Mouse (Mus musculus): ENCODE data around the gene Nfib. TPM values are rescaled to one million over a fixed set of nuclear protein-coding genes. Genes with fewer than 3 reads are reported as not detected.

Nfib gene
- polyA plus RNA-seq, 2 experiments, result 1.7 to 2.6 TPM

GRCm38 (mm10) chr4:82641066-82641680, 64.4 kb downstream of the Nfib start:
- Histone ChIP-seq H3K4me2 (ENCODE audit: low read depth) (no peak overlapping the region), H3K9me3 (ENCODE audit: control insufficient read depth, low read length) (no peaks in the 10 kb centered on the region), H3K27ac (no peak overlapping the region), H3K27me3 (ENCODE audit: control insufficient read depth, insufficient read depth, low read length) (no peaks in the 10 kb centered on the region), H3K36me3 (replicated peaks; ENCODE audit: control insufficient read depth, insufficient read depth, low read depth) (no peaks in the 10 kb centered on the region), H3K4me1 (replicated peaks; ENCODE audit: control insufficient read depth in 2 of 2, insufficient read depth in 2 of 2, low read length in 1 of 2) (no peaks in the 10 kb centered on the region), H3K9ac (replicated peaks) (no peak overlapping the region), H3K4me3 (ENCODE audit: insufficient read depth in 1 of 2, low read depth in 2 of 2, low read length in 2 of 2) (no peak overlapping the region)
- WGBS (ENCODE audit: insufficient replicate concordance), result 65% methylated on average over 5 of the region's 5 CpGs
- ATAC-seq (ENCODE audit: insufficient read depth) (no peak), DNase-seq (ENCODE audit: low read depth in 3 of 3, low spot score in 3 of 3) (no peak)
- TF ChIP-seq EP300 (IDR thresholded peaks at IDR 0.05; ENCODE audit: low read depth) (no peak), CTCF (IDR thresholded peaks at IDR 0.05; ENCODE audit: low read depth) (no peak)

DNA sequence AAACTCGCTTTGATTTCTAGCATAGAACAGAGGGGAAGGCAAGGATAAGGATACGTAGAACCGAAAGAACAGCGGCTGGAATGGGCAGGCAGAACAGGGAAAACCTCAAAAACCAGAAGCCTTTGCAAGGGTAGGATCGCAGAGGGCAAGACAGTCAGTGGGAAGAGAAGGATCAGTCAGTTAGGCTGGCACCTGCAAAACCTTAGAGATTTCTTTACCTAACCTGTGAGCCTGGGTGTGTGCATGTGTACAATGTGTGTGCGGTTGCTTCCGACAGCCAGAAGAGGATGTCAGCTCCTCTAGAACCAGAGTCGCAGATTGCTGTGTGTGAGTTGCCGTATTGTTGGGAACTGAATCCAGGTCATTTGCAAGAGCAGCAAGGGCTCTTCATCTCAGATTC, 67.3 kb downstream of the Nfib start:
- H3K4me3 ChIP-seq (ENCODE audit: insufficient read depth in 1 of 2, low read depth in 2 of 2, low read length in 2 of 2), result no peak overlapping the region
- no peaks in the 10 kb centered on the region for H3K4me1 ChIP-seq (replicated peaks; ENCODE audit: control insufficient read depth in 2 of 2, insufficient read depth in 2 of 2, low read length in 1 of 2)
- no peaks in the 10 kb centered on the region for H3K27me3 ChIP-seq (ENCODE audit: control insufficient read depth, insufficient read depth, low read length)
- H3K4me2 ChIP-seq (ENCODE audit: low read depth), result no peak overlapping the region
- no peaks in the 10 kb centered on the region for H3K9me3 ChIP-seq (ENCODE audit: control insufficient read depth, low read length)
- 79% methylated on average over 9 of the region's 9 CpGs for WGBS (ENCODE audit: insufficient replicate concordance)
- no peaks in the 10 kb centered on the region for H3K36me3 ChIP-seq (replicated peaks; ENCODE audit: control insufficient read depth, insufficient read depth, low read depth)
- no peak overlapping the region for H3K27ac ChIP-seq
- no peak overlapping the region for H3K9ac ChIP-seq (replicated peaks)
- DNase-seq (ENCODE audit: low read depth in 3 of 3, low spot score in 3 of 3), result no peak
- no peak for TF ChIP-seq EP300 (IDR thresholded peaks at IDR 0.05; ENCODE audit: low read depth)
- no peak for TF ChIP-seq CTCF (IDR thresholded peaks at IDR 0.05; ENCODE audit: low read depth)
- no peak for ATAC-seq (ENCODE audit: insufficient read depth)

- Histone ChIP-seq H3K27me3 (ENCODE audit: control insufficient read depth, insufficient read depth, low read length) (no peaks in the 10 kb centered on the region), H3K4me3 (ENCODE audit: insufficient read depth in 1 of 2, low read depth in 2 of 2, low read length in 2 of 2) (no peak overlapping the region), H3K4me1 (replicated peaks; ENCODE audit: control insufficient read depth in 2 of 2, insufficient read depth in 2 of 2, low read length in 1 of 2) (no peaks in the 10 kb centered on the region), H3K36me3 (replicated peaks; ENCODE audit: control insufficient read depth, insufficient read depth, low read depth) (no peaks in the 10 kb centered on the region), H3K4me2 (ENCODE audit: low read depth) (no peak overlapping the region), H3K9ac (replicated peaks) (no peak overlapping the region), H3K27ac (no peak overlapping the region), H3K9me3 (ENCODE audit: control insufficient read depth, low read length) (no peaks in the 10 kb centered on the region)
- WGBS (ENCODE audit: insufficient replicate concordance), result 75% methylated on average over 4 of the region's 4 CpGs
- DNase-seq (ENCODE audit: low read depth in 3 of 3, low spot score in 3 of 3) (no peak), ATAC-seq (ENCODE audit: insufficient read depth) (no peak)
- TF ChIP-seq EP300 (IDR thresholded peaks at IDR 0.05; ENCODE audit: low read depth) (no peak), CTCF (IDR thresholded peaks at IDR 0.05; ENCODE audit: low read depth) (no peak)
These were observed 67.9 kb downstream of the Nfib start for GRCm38 (mm10) chr4:82637633-82638032.

GRCm38 (mm10) chr4:82636658-82637057, 68.9 kb downstream of the Nfib start:
- no peak overlapping the region for H3K4me3 ChIP-seq (ENCODE audit: insufficient read depth in 1 of 2, low read depth in 2 of 2, low read length in 2 of 2)
- no peak for TF ChIP-seq EP300 (IDR thresholded peaks at IDR 0.05; ENCODE audit: low read depth)
- TF ChIP-seq CTCF (IDR thresholded peaks at IDR 0.05; ENCODE audit: low read depth), result no peak
- H3K4me2 ChIP-seq (ENCODE audit: low read depth), result no peak overlapping the region
- no peaks in the 10 kb centered on the region for H3K27me3 ChIP-seq (ENCODE audit: control insufficient read depth, insufficient read depth, low read length)
- H3K27ac ChIP-seq, result no peak overlapping the region
- H3K9ac ChIP-seq (replicated peaks), result no peak overlapping the region
- 59% methylated on average over 5 of the region's 5 CpGs for WGBS (ENCODE audit: insufficient replicate concordance)
- no peaks in the 10 kb centered on the region for H3K36me3 ChIP-seq (replicated peaks; ENCODE audit: control insufficient read depth, insufficient read depth, low read depth)
- ATAC-seq (ENCODE audit: insufficient read depth) (no peak), DNase-seq (ENCODE audit: low read depth in 3 of 3, low spot score in 3 of 3) (no peak)
- H3K9me3 ChIP-seq (ENCODE audit: control insufficient read depth, low read length), result no peaks in the 10 kb centered on the region
- H3K4me1 ChIP-seq (replicated peaks; ENCODE audit: control insufficient read depth in 2 of 2, insufficient read depth in 2 of 2, low read length in 1 of 2), result no peaks in the 10 kb centered on the region

GRCm38 (mm10) chr4:82635881-82636280, 69.7 kb downstream of the Nfib start:
- no peak overlapping the region for H3K27ac ChIP-seq
- no peaks in the 10 kb centered on the region for H3K4me1 ChIP-seq (replicated peaks; ENCODE audit: control insufficient read depth in 2 of 2, insufficient read depth in 2 of 2, low read length in 1 of 2)
- H3K4me3 ChIP-seq (ENCODE audit: insufficient read depth in 1 of 2, low read depth in 2 of 2, low read length in 2 of 2), result no peak overlapping the region
- DNase-seq (ENCODE audit: low read depth in 3 of 3, low spot score in 3 of 3) (no peak), ATAC-seq (ENCODE audit: insufficient read depth) (no peak)
- no peak overlapping the region for H3K4me2 ChIP-seq (ENCODE audit: low read depth)
- H3K9ac ChIP-seq (replicated peaks), result no peak overlapping the region
- 30% methylated on average over 5 of the region's 5 CpGs for WGBS (ENCODE audit: insufficient replicate concordance)
- no peaks in the 10 kb centered on the region for H3K27me3 ChIP-seq (ENCODE audit: control insufficient read depth, insufficient read depth, low read length)
- no peaks in the 10 kb centered on the region for H3K9me3 ChIP-seq (ENCODE audit: control insufficient read depth, low read length)
- TF ChIP-seq EP300 (IDR thresholded peaks at IDR 0.05; ENCODE audit: low read depth) (no peak), CTCF (IDR thresholded peaks at IDR 0.05; ENCODE audit: low read depth) (no peak)
- H3K36me3 ChIP-seq (replicated peaks; ENCODE audit: control insufficient read depth, insufficient read depth, low read depth), result no peaks in the 10 kb centered on the region

Data from liver, embryonic 14.5 days (tissue).